Mouse (Mus musculus): ENCODE results near the gene Usp6nl. TPM values are rescaled to one million over a fixed set of nuclear protein-coding genes. Genes with fewer than 3 reads are reported as not detected.

Gene Usp6nl
- polyA plus RNA-seq, 1 experiment from 2014 or later, result 25.3 TPM

DNA sequence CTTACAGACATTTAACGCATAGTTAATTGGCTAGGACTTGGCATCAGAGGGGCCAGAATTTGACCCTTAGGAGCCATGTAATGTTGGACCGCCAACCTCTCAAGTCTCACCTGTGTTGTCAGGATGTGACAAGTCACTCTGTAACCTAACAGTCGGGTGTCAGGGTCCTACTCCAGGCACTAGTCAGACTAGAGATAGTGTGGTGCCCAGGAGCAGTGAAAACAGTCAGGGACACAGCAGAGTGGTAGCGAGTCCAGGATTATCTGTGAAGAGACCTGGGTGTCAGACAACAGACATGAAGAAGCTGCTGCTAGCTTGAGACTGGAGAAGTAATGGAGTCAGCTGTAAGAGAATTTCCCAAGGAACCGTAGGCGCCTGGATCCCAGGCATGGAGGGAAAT lies 45.0 kb downstream of the Usp6nl start:
- ATAC-seq (no peak), DNase-seq (ENCODE audit: low read depth, low spot score) (no peak)
- ChIA-PET CTCF (interaction anchor here (2.1 kb wide), 1 partner anchor 10 kb away, joined by 6 read pairs; no protein-coding TSS in a partner anchor), POLR2A (no interaction called here)
- no peak for TF ChIP-seq CTCF (IDR thresholded peaks at IDR 0.05)
- H3K27me3 ChIP-seq, result no peaks in the 10 kb centered on the region
- in situ Hi-C loops (cut with MboI; ENCODE audit: low pct_unique_long_range_greater_than_20kb), result no loop called here

GRCm38 (mm10) chr2:6374216-6374615 lies 51.7 kb downstream of the Usp6nl start:
- in situ Hi-C loops (cut with MboI; ENCODE audit: low pct_unique_long_range_greater_than_20kb), result no loop called here
- CTCF ChIA-PET, result interaction anchor here (1.0 kb wide), 1 partner anchor 44 kb away, joined by 3 read pairs; no protein-coding TSS in a partner anchor
- POLR2A ChIA-PET, result interaction anchor here (0.6 to 0.7 kb wide), 2 partner anchors 20 to 243 kb away, joined by 3 to 7 read pairs; no protein-coding TSS in a partner anchor

GRCm38 (mm10) chr2:6376071-6376470 lies 53.6 kb downstream of the Usp6nl start:
- ATAC-seq (no peak), DNase-seq (ENCODE audit: low read depth, low spot score) (no peak)
- in situ Hi-C loops (cut with MboI; ENCODE audit: low pct_unique_long_range_greater_than_20kb), result no loop called here
- no peak for TF ChIP-seq CTCF (IDR thresholded peaks at IDR 0.05)
- ChIA-PET CTCF (interaction anchor here (1.0 kb wide), 1 partner anchor 16 kb away, joined by 4 read pairs; no protein-coding TSS in a partner anchor), POLR2A (no interaction called here)
- no peaks in the 10 kb centered on the region for H3K27me3 ChIP-seq

More at GRCm38 (mm10) chr2:6374216-6374615, 51.7 kb downstream of the Usp6nl start:
- ATAC-seq (no peak), DNase-seq (ENCODE audit: low read depth, low spot score) (no peak)
- no peak for TF ChIP-seq CTCF (IDR thresholded peaks at IDR 0.05)
- no peaks in the 10 kb centered on the region for H3K27me3 ChIP-seq

DNA sequence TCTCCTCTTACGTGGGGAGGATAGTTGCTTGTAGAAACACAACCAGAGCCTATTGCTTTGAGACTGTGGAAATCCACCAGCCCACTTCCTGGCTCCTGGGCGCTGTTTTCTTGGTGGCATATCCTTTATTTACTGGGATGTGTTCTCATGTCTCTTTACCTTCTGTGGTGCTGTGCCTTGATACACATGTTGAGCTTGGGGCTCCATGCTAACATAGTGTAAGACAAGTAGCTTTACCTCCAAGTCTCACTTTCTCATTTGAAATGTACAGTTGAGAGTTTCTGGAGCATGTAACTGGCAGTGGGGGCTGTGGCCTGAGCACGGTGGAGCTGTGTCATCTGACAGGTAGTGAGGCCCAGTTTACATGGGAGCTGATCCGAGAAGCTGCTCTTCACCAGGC lies 54.5 kb downstream of the Usp6nl start:
- ATAC-seq (no peak), DNase-seq (ENCODE audit: low read depth, low spot score) (no peak)
- ChIA-PET CTCF (interaction anchor here (1.2 kb wide), 1 partner anchor 10 kb away, joined by 6 read pairs; no protein-coding TSS in a partner anchor), POLR2A (no interaction called here)
- in situ Hi-C loops (cut with MboI; ENCODE audit: low pct_unique_long_range_greater_than_20kb), result no loop called here
- no peak for TF ChIP-seq CTCF (IDR thresholded peaks at IDR 0.05)
- H3K27me3 ChIP-seq, result no peaks in the 10 kb centered on the region

DNA sequence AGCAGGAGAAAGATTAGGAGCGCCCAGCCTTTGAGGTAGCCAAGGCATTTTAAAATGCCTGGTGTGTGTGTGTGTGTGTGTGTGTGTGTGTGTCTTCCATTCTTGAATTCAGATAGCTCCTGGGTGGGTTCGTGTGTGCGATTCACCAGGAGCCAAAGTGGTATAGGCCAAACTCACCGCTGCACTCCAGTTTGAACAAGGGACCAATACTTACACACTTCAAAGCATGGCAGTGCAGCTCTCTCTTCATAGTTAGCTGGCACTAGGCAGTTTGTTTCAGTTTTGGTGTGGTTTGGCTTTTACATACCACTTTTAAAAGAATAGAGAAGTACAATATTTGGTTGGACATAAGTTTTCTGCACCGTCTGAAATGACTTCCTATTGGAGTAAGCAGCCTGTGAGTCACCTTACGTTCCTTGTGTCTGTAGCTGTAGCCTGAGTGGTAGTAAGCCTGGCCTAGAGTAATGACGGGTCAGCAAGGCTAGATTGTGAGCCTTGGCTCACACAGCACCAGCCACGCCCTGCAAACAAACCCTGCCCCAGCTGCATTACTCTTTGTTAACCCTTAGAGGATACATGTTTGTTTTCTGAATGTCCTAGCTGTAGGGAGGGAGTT lies 56.2 kb downstream of the Usp6nl start:
- no peak for TF ChIP-seq CTCF (IDR thresholded peaks at IDR 0.05)
- DNase-seq (ENCODE audit: low read depth, low spot score) (no peak), ATAC-seq (no peak)
- POLR2A ChIA-PET, result no interaction called here
- in situ Hi-C loops (cut with MboI; ENCODE audit: low pct_unique_long_range_greater_than_20kb), result no loop called here
- no peaks in the 10 kb centered on the region for H3K27me3 ChIP-seq
- CTCF ChIA-PET, result interaction anchor here (0.9 kb wide), 1 partner anchor 126 kb away, joined by 3 read pairs; no protein-coding TSS in a partner anchor

GRCm38 (mm10) chr2:6379731-6380212 lies 57.3 kb downstream of the Usp6nl start:
- ChIA-PET POLR2A (no interaction called here), CTCF (interaction anchor here (1.5 kb wide), 1 partner anchor 13 kb away, joined by 4 read pairs; no protein-coding TSS in a partner anchor)
- ATAC-seq, result peak; percentile 94
- TF ChIP-seq CTCF (IDR thresholded peaks at IDR 0.05), result no peak
- H3K27me3 ChIP-seq, result no peaks in the 10 kb centered on the region
- in situ Hi-C loops (cut with MboI; ENCODE audit: low pct_unique_long_range_greater_than_20kb), result no loop called here
- peak; percentile 64 for DNase-seq (ENCODE audit: low read depth, low spot score)

GRCm38 (mm10) chr2:6380401-6380800 lies 57.9 kb downstream of the Usp6nl start:
- no peaks in the 10 kb centered on the region for H3K27me3 ChIP-seq
- ATAC-seq (no peak), DNase-seq (ENCODE audit: low read depth, low spot score) (no peak)
- POLR2A ChIA-PET, result no interaction called here
- CTCF ChIA-PET, result interaction anchor here (1.5 kb wide), 1 partner anchor 12 kb away, joined by 4 read pairs; no protein-coding TSS in a partner anchor
- TF ChIP-seq CTCF (IDR thresholded peaks at IDR 0.05), result no peak
- in situ Hi-C loops (cut with MboI; ENCODE audit: low pct_unique_long_range_greater_than_20kb), result no loop called here

DNA sequence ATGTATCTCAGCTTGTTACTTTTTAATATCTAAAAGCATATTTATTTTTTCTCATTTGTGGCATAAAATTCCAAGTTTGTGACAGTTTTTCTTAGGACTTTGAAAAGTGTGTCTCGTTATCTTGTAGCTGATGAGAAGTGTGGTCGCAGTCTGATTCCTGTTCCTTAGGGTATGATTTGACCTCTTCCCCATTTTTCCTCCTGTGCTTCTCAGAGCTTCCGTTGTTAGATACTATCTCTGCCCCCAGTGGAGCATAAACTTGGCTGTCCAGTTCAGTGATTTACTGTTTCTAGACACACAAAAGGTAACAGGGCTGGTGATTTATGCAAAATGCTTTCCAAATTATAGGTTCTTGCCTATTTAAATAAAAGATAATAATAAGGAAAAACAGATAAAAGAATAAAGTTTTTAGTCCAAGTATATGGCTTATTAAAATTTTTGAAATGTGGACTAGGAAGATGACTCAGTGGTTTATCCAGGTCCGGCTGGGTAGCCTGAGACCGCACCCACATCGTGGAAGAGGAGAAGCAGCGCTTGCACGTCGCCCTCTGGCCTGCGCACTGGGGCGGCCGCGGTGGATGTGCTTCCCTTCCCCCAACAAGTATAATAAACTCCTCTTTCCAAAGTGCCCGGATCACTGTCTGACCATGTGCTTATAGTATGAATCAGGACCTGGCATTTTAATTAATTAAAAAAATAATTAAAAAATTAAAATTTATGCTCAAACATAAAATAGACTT lies 62.1 kb downstream of the Usp6nl start:
- DNase-seq (ENCODE audit: low read depth, low spot score), result no peak
- H3K27me3 ChIP-seq, result no peaks in the 10 kb centered on the region
- in situ Hi-C loops (cut with MboI; ENCODE audit: low pct_unique_long_range_greater_than_20kb), result no loop called here
- POLR2A ChIA-PET, result no interaction called here
- no peak for ATAC-seq
- CTCF ChIA-PET, result no interaction called here
- no peak for TF ChIP-seq CTCF (IDR thresholded peaks at IDR 0.05)

DNA sequence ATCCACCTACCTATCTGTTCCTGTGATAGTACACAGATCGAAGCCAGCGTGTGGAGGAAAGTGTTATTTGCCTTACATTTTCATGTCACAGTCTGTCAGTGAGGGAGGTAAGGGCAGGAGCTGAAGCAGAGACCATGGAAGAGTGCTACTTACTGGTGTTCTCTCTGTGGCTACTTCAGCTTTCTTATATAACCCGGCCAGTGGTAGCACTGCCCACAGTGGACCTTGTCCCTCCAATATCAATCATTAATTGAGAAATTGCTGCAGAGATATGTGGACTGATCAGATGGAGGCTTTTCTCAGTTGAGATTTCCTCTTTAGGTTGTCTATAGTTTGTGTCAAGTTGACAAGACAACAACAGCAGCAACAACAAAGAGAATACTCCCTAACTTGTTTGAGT lies 66.7 kb downstream of the Usp6nl start:
- ATAC-seq, result no peak
- TF ChIP-seq CTCF (IDR thresholded peaks at IDR 0.05), result no peak
- no peak for DNase-seq (ENCODE audit: low read depth, low spot score)
- ChIA-PET CTCF (interaction anchor here (1.8 kb wide), 1 partner anchor 13 kb away, joined by 4 read pairs; no protein-coding TSS in a partner anchor), POLR2A (no interaction called here)
- no peaks in the 10 kb centered on the region for H3K27me3 ChIP-seq
- in situ Hi-C loops (cut with MboI; ENCODE audit: low pct_unique_long_range_greater_than_20kb), result no loop called here

GRCm38 (mm10) chr2:6391261-6391660 lies 68.8 kb downstream of the Usp6nl start:
- H3K27me3 ChIP-seq, result no peaks in the 10 kb centered on the region
- no peak for TF ChIP-seq CTCF (IDR thresholded peaks at IDR 0.05)
- in situ Hi-C loops (cut with MboI; ENCODE audit: low pct_unique_long_range_greater_than_20kb), result no loop called here
- DNase-seq (ENCODE audit: low read depth, low spot score), result no peak
- ChIA-PET POLR2A (interaction anchor here (1.2 kb wide), 1 partner anchor 58 kb away, joined by 3 read pairs; no protein-coding TSS in a partner anchor), CTCF (interaction anchor here (1.5 to 1.9 kb wide), 2 partner anchors 15 to 171 kb away, joined by 4 to 7 read pairs; no protein-coding TSS in a partner anchor)
- no peak for ATAC-seq

Measured in Patski (cell line).